Mouse (Mus musculus) ZHBTc4 (cell line): ENCODE data around the gene Clic4.

ENCODE experiments used
- DNase-seq: peaks from one replicate; pipeline ENCODE4 v3.0.0-alpha.2; 2011; ENCODE audit warnings: low read depth, low spot score

Clic4 gene

DNA sequence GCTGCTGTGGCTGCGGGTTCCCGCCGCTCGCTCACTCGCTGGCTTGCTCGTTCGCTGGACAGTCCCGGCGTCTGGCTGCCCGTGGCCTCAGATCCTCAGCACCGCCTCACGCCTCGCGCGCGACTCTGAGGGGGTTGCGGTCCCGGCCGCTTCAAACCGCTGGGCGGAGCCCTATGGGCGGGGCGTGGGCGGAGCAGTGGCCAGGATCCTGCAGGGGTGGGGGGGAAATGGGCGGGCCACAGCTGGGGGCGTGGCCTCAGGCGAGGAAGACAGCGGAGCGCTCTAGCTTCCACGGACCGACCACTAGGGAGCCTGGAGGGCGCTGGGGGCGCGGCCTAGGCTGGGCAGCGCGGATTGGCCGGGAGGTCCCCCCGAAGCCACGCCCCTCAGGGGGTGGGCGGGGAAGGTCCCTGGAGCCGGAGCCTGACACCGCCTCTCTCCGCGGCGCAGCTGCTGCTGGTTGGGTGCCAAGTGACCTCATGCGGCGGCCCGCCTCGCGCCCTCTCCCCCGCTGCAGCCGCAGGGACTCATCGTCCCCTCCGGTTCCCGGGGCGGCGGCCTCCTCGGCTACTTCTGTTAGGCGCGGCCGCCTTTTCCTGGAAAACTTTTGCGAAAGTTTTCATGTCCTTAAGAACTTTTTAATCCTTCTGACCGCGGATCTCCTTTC, at the start of gene Clic4:
Clic4 (minus strand) TSS at position 175 of the 667 bp plus-strand sequence.
- peak; percentile 100 for DNase-seq

DNA sequence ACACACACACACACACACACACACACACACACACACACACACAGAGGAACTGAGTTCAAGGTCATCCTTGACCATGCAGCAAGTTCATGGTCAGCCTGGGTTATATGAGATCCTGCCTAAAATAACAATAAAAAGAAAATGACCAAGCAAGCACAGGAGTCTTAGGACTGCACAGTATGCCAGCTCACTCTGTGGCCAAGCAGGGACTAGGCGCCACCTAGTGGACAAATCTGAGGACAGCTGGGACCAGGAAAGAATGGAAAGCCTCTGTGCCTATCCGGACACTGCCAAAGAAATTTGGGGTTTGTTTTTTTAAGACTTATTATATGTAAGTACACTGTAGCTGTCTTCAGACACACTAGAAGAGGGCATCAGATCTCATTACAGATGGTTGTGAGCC, 45.4 kb upstream of the Clic4 start:
- DNase-seq: peak; percentile 81

DNA sequence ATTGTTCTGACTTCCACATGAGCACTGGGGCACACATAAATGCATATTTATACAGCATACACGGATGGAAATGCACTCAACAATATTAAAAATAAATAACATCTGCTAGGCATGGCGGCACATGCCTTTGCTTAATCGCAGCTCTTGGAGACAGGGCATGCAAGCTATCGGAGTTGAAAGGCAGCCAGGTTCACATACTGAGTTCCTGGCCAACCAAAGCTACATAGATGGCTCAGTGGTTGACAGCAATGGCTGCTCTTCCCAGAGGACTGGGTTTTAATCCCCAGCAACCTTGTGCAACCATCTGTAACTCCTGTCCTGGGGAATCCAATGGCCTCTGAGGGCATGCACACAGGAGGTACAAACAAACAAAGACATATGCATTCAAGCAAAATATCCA, 44.9 kb upstream of the Clic4 start:
- no peak for DNase-seq

DNA sequence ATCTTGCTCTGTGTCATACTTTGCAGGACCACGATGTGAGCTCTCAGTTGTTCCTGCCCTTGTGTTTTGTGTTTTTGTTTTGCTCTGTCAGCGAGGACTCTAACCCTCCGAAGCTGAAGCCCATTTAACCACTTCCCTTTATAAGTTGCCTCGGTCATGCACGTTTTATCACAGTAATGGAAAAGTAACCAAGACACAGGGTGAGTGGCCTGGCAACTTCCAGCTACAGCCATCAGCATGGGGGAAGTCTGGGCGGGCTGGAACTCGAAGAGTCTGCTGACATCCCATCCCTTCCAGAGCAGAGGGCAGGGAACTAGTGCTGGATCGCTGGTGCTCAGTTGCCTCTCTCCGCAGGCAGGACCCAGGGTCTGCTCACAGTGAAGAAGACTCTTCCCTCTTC, 42.7 kb upstream of the Clic4 start:
- DNase-seq: no peak

DNA sequence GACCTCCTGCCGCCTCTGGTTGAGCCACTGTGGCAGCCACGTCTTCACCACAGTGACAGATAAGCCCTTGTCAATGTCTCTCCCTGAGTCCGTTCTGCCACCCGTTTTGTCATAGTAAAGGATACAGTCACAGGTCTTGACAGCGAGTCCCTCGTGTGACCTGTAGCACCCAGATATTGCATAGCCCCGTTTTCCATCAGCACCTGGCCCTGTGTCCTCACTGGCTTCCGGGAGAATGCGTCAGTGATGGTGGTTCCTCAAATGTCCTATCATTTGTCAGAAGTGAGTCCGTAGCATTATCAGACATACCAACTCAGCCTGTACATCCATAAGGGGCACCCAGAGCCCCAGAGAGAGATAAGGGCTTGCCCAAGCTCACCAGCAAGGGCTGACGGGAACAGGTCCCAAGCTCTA, 41.8 kb upstream of the Clic4 start:
- DNase-seq: no peak

- DNase-seq: peak; percentile 58
Observed at GRCm38 (mm10) chr4:135313761-135314241, 41.2 kb upstream of the Clic4 start.

GRCm38 (mm10) chr4:135313111-135313691, 40.6 kb upstream of the Clic4 start:
- peak; percentile 77 for DNase-seq

- peak; percentile 89 for DNase-seq
Observed at GRCm38 (mm10) chr4:135312706-135313105, 40.1 kb upstream of the Clic4 start.

DNA sequence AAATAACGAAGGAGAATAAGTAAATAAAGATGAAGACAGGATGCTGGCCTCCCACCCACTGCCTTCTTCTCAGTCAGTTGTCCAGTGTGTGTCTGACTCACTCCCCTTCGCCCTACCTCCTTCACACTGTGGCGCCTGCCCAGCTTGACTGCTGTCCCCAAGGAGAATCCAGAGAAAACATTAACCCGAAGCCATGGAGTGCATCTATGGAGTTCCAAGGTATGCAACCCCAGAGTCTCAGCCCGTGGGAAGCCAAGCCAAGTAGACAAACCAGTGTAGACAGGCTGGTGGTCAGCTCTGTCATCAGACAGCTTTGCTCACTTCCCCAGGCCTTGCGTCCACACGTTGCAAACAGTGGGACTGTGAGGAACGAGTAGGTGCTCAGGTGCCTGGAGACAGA, 37.8 kb upstream of the Clic4 start:
- DNase-seq: no peak

DNA sequence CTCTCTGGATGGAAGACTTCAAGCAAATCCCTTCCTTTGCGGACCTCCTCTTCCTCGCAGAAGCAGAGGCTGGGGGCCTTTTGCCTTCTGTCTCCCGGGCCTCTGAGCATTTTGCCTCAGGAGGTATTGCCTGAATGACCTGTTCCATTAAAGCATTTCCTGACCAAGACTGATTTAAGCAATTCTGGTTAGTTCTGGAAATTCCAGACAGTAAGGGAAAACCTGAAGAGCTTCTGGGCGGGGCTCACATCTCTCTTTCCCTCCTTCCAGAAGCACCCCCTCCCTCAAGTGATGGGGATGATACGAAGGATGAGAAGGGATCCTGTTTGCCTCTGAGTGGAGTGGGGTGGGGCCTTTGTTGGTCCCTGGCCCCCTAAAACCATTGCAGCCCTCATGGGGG, 37.1 kb upstream of the Clic4 start:
- peak; percentile 86 for DNase-seq

DNA sequence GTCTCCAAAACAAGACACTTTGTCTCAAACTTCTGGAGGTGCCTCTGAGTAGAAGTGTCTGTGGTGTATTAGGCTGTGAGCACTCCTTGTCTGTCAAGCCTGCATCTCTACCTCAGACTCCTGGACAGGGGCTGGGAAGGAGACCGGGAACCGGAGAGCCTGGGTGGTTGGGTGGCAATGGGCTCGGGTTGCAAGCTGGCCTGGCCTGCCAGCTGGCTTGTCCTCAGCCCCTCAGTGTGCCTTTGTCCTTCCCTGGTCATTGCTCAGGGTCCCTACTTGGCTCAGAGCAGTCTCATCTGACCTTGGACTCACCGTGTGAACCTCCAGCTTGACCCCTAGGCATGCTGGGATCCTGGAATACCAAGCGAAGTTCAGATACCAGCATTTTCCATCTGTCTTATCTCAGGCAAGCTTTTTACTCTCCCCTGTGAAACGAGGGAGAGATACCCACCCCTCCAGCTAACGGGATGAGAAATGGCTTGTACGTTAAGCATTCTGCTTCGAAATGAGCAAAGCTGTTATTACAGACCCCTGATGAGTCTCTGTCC, 36.6 kb upstream of the Clic4 start:
- peak; percentile 48 for DNase-seq

DNA sequence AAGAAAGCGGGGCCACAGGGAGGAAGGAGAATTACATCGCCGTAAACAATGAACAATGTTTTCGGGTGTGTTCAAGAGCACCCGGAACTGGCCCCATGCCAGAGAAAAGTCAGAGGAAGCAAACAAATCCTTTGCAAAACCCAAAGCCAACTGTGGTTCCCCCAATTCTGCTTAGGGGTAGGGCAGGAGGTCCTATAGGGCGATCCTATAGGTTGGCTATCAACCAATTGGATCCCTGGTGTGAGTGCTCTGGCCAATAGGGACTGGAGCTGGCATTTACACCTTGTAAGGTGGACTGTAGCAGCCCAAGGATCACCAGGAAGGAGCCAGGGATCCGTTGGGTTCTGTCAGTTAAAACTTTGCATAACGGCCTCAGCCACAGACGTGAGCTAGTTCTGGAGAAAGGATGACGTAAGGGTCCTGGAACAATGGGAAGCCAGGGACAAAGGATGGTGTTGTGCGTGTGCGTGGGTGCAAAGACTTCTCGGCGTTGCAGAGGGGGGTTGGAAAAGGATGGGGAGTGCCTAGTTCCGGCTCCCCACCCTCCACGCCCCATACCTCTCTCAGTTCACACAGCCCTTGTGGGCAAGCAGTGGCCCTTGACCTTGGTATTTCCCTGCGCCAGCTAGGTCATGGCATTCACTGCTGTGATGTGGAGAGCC, 34.5 kb upstream of the Clic4 start:
- DNase-seq: peak; percentile 89

- no peak for DNase-seq
Observed at GRCm38 (mm10) chr4:135306533-135306932, 33.9 kb upstream of the Clic4 start.

DNA sequence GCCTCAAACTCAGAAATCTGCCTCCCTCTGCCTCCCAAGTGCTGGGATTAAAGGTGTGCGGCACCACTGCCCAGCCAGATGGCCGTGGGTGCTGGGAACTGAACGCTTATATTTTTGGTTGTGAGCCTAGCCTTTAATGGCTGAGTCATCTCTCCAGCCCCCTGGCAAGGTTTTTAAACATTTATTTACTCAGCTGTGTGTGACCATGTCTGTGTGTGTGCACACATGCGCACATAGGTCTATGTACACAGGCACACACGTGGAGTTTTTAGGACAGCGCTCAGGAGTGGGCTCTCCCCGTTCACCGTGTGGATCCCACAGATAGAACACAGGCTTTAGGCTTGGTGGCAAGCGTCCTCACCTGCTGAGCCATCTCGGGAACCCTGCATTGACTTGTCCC, 29.6 kb upstream of the Clic4 start:
- no peak for DNase-seq

DNA sequence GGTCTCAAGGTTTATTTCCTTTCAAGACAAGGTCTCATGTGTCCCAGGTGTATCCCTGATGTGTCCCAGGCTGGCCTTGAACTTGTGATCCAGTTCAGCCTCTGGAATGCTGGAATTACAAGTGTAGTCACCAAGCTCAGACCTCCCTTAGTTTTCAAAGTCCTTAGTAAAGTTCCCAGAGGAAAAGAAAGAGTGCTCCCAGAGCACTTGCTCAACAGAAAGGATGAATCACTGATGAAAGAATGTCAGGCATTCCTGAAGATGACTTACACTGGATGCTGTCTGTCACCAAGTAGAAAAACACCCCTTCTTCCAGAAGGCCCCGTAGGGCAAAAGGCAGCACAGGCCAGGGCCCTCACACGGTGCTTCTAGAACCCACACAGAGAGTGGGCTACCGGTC, 28.6 kb upstream of the Clic4 start:
- DNase-seq: peak; percentile 76

DNA sequence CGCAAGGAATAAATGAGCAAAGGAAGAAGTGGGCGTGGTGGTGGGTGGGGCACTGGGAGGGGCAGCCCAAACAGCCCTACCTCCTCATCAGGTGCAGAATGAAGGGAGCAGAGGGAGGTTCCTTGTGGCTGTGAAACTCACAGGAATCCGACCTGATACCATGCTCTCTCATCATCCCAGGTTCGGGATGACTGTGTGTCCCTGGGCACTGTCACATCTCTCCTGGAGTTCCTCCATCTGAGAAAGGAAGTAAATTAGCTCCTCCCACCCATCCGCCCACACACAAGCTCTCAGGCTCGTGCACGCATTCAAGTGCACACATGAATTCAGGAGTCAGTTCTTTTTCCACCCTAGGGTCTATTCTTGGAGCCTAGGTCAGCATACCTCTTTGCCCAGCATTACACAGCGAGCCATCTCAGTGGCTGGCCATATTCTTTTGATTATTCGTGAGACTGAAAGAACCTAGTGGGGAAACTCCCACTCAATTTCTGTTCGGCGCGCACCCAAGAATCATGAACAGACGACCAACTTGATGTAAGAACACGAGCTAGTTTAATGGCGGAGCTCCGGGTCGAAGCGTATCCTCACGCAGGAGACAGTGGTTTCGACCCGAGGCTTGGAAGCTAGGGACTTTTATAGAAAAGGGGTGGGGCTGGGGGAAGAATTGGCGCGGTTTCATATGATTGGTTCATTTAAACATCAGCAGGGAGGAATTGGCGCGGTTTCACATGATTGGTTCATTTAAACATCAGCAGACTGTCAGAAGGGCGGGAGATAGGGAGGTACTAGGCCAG, 27.8 kb upstream of the Clic4 start:
- DNase-seq: peak; percentile 88

- no peak for DNase-seq
Observed at GRCm38 (mm10) chr4:135298680-135299079, 26.1 kb upstream of the Clic4 start.

GRCm38 (mm10) chr4:135297931-135298546, 25.4 kb upstream of the Clic4 start:
- DNase-seq: no peak

DNA sequence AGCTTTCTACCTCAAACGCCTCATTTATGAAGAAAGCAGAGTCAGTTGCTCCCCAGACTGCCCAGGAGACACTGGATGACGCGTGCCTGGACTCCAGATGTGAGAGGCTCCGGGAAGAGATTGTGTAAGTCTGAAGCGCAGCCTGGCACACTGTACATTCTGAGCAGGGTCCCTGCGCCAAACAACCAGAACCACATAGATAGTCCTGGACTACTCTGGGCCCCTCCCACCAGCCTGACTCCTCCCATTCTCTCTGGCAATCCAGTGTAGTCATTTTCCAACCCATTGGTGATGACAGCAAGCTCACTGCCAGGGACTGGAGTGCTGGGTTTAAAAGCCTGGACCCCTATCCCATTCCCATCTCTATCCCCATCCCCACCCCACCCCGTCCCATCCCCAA, 24.5 kb upstream of the Clic4 start:
- peak; percentile 69 for DNase-seq

DNA sequence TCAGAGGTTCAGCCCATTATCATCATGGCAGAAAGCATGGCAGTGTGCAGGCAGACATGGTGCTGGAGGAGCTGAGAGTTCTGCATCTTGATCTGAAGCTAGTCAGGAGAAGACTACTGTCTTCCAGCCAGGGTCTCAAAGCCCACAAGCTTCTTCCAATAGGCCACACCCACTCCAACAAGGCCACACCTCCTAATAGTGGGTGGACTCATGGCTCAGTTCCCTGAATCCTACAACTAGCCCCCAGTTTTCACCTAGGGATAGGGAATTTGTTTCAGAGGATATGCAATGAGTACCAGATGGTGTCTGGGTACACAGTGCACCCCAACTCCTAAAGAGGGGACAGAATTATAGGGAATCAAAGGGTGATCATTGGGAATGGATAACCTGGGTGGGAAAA, 24.0 kb upstream of the Clic4 start:
- DNase-seq: no peak

- DNase-seq: no peak
Observed at GRCm38 (mm10) chr4:135293813-135294212, 21.2 kb upstream of the Clic4 start.
